Mouse (Mus musculus): Measurements from ENCODE around the gene Mip.
"Not testable (repeated sequence)": the region's sequence is repeated elsewhere in the genome, so short reads cannot be mapped to it uniquely, and the experiment has no call there.

Mip gene

GRCm38 (mm10) chr10:128250565-128250964 is 24.9 kb downstream of the Mip start:
- DNase-seq = no peak

GRCm38 (mm10) chr10:128253677-128254255 is 28.1 kb downstream of the Mip start, which contains the start of gene Apon:
TSS of gene Apon (plus strand) at chr10:128254096.
- DNase-seq = no peak

- no peak for DNase-seq
These were observed 30.3 kb downstream of the Mip start for GRCm38 (mm10) chr10:128255925-128256324.

DNA sequence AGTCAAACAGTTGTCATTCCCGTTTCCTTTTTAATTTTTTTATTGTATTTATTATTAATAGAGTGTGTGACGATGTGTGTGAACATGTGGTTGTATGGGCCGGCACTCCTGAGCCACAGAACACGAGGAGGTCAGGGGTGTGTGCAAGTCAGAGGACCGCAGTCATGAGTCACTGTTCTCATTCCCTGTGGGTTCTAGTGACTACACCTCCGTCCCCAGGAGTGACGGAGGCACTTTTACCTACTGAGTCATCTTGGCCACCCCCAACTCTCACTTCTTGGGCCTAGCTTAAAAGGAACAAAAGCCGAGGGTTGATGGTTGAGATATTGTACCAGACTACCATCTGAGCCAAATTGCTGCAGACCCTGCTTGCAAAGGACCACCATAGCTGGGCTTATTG is 30.7 kb downstream of the Mip start:
- DNase-seq = no peak

GRCm38 (mm10) chr10:128258953-128259352 is 33.3 kb downstream of the Mip start:
- no peak for DNase-seq

DNA sequence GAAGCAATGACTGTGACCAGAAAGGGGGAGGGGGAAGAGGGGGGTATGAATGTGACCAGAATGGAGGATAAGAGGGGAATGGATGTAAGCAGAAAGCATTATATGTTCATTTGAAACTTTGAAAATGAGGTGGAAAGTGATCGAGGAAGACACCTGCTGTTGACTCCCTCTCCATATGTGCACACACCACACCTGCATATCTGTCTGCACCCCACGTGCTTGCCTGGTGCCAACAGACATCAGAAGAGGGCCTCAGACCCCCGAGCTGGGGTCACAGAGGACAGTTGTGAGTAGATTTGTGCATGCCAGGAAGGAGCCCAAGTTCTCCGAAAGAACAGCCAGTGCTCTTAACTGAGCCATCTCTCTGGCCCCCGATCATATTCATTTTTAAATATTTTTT is 34.3 kb downstream of the Mip start:
- no peak for DNase-seq

DNA sequence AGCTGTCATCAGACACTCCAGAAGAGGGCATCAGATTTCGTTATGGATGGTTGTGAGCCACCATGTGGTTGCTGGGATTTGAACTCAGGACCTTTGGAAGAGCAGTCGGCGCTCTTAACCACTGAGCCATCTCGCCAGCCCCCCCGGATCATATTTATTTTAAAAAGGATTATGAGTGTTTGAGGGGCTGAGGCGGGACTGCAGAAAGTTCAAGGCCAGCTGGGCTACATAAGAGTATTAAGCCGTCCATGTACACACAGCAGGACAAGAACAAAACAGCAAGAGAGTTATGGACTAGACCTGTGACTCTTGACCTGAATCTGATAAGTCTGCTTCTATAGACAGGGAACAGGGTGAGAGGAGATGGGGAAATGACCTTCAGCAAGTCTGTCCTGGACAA is 34.7 kb downstream of the Mip start:
- not testable (repeated sequence) for DNase-seq

DNA sequence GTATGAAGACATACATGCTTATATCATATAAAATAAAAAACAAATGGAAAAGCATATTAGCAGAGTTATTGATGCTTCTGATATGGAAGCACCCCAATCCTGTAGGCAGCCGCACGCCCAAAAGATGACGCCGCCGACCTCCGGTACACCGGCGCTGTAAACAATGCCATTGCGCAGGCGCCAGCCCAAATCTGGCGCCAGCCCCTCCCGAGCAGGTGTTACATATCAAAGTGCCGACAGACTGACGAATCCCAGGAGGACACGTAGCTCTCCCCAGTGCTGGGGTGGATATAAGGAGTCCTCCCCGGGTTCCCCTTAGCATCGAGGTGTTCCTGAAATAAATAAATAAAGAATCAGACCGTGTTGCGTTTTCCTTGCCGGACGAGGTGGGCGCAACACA is 36.7 kb downstream of the Mip start:
- DNase-seq = no peak

DNA sequence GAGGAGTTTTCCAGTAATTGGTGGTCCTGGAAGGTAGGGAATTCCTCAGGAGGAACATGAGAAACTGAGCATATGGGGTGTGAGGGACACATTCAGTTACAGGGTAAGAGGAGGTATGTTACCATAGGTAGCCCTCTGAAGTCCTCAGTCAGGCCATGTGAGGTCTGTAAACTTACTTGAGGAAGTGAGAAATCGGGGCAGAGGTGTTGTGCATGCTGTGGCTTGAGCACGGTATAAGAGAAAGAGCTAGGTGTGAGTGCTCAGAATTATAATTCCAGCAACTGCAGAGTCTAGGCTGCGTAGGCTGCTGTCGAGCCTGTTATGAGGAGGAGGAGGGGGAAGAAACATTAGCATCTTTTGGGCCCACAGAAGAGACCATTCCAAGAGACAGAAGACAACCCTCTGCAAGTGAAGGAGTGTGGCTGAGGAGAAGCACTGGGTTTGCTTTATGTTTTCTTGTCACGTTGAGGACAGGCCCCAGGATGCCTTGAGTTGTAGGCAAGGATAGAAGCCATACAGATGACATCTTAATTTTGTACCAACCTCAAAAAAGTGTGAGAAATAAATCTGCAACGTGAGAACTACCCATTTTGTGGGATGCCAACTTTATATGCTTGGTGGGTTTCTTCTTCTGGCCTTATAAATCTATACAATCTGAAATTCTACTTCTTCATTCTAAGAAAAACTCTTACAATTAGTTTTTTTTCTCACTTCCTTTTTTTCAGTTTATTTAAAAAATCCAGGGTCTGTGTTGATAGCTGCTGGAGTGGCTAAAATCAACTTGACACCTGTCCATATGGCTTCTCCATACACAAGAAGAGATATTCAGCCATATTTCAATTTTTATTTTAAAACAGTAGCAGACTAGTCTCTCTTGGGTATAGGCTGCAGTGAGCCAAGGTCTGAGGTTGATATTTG is 38.0 kb downstream of the Mip start:
- no peak for DNase-seq

DNA sequence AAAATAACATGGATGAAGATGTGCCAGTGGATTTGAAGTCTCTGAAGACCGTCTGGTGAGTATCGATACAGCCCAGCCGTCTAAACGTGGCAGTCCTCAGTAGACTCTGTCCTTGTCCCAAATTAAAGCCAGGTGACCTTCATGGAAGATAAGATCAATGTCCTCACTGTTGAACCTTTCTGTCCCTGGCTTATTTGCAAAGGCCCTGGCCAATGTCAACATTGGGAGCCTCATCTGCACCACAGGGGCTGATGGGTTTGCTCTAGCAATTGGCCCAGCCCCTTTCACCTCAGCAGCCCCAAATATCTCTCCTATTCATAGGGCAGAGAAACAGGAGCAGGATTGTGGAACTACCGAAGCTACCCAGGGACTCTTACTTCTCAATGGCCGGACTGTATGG is 42.7 kb downstream of the Mip start, which contains the start of gene Apof:
Apof (plus strand) TSS at position 301 of the 400 bp plus-strand sequence.
- no peak for DNase-seq

- no peak for DNase-seq
These were observed 43.7 kb downstream of the Mip start for GRCm38 (mm10) chr10:128269206-128269910.

- peak; percentile 93 to 96 for DNase-seq
These were observed 44.7 kb downstream of the Mip start, which contains the start of gene Stat2 for GRCm38 (mm10) chr10:128270287-128270841. TSS of gene Stat2 (plus strand) at chr10:128270559.

- DNase-seq = no peak
These were observed 45.2 kb downstream of the Mip start for GRCm38 (mm10) chr10:128270866-128271265.

GRCm38 (mm10) chr10:128271883-128272282 is 46.2 kb downstream of the Mip start:
- DNase-seq = no peak

DNA sequence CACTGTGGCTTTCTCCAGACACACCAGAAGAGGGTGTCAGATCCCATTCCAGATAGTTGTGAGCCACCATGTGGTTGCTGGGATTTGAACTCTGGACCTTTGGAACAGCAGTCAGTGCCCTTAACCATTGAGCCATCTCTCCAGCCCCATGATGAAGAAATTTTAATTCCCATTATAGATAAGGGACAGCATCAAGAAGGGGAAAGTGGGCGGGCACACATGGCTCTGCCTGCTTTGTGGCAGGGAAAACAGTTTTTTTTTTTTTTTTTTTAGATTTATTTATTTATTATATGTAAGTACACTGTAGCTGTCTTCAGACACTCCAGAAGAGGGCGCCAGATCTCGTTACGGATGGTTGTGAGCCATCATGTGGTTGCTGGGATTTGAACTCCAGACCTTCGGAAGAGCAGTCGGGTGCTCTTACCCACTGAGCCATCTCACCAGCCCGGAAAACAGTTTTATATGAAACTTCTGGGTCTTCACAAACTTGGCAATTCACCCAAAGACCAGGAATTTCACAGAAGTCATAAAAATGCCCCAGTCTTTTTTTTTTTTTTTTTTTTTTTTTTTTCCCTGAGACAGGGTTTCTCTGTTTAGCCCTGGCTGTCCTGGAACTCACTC is 47.3 kb downstream of the Mip start:
- DNase-seq = not testable (repeated sequence)

- not testable (repeated sequence) for DNase-seq
These were observed 49.7 kb downstream of the Mip start for GRCm38 (mm10) chr10:128275374-128275773.

DNA sequence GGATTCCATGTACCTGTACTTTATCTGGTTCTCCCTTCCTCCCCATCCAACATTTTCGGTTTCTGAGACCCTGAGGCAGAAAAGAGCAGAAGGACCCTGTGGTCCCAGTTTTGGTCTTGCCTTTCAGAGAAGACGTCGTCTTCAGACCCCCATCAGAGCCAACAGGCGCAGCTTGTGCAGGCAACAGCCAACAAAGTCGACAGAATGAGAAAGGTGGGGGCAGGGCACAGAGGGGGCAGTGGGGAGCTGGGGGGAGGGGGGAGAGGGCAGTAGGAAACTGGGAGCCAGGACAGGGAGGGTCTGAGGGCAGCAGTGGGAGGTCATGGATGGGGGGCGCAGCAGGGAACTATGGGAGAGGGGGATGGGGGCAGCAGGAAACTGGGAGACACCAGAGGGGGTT is 52.5 kb downstream of the Mip start:
- no peak for DNase-seq

DNA sequence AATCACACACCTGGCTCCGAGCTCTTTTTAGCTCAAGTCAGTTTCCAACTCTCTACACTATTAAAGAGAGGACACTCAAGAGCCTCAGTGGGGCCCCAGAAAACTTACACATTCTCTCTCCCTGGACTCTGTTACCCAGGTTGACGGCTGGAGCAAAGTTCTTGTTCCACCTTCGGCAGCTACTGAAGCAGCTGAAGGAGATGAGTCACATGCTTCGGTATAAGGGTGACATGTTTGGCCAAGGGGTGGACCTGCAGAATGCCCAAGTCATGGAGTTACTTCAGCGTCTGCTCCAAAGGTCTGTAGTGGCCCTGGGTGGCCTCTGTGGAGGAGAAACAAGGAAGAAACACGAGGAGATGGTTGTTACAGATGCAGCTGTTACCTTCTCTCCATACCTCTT is 55.3 kb downstream of the Mip start:
- no peak for DNase-seq
